Mouse (Mus musculus) erythroid progenitor cell, adult 5-6 weeks (primary cell): ENCODE measurements around the gene Yaf2. TPM values are rescaled to one million over a fixed set of nuclear protein-coding genes. Genes with fewer than 3 reads are reported as not detected.

Experiments used
- ATAC-seq: replicated peaks from 2 replicates; pipeline ENCODE4 v1.8.0; 2016; ENCODE audit warnings: moderate number of reproducible peaks, mild to moderate bottlenecking, moderate TSS enrichment, inconsistent platforms; ENCODE audit not compliant: poor library complexity, low FRiP score, severe bottlenecking
- total RNA-seq, 2 experiments: library from RNA; stranded (forward) in 1 of 2; stranded (reverse) in 1 of 2; fragments of 150-400 nt in 1 of 2; fragments of 186-747, 209-891 nt in 1 of 2; gene quantifications; 2 replicates each; pipeline versions ENCODE4 v1.2.3 to v1.2.4; 2015 to 2017; ENCODE audit warnings: low replicate concordance in 2 of 2

Gene Yaf2
- total RNA-seq, 2 experiments from 2014 or later = 31.2 to 61.6 TPM

- no peak for ATAC-seq
These were observed 42.3 kb downstream of the Yaf2 start for GRCm38 (mm10) chr15:93294483-93294882.

GRCm38 (mm10) chr15:93288321-93288720 lies 48.4 kb downstream of the Yaf2 start:
- ATAC-seq = no peak

- no peak for ATAC-seq
These were observed 49.1 kb downstream of the Yaf2 start for GRCm38 (mm10) chr15:93287628-93288027.

- peak; percentile 57; the same call in 1 of the 2 replicates for ATAC-seq
These were observed 51.5 kb downstream of the Yaf2 start for GRCm38 (mm10) chr15:93285244-93285643.

- peak; percentile 87 for ATAC-seq
These were observed 52.4 kb downstream of the Yaf2 start for GRCm38 (mm10) chr15:93284326-93284725.

GRCm38 (mm10) chr15:93283349-93283748 lies 53.4 kb downstream of the Yaf2 start:
- ATAC-seq = peak; percentile 62

GRCm38 (mm10) chr15:93276276-93276675 lies 60.5 kb downstream of the Yaf2 start:
- ATAC-seq = peak; percentile 41

GRCm38 (mm10) chr15:93275623-93276022 lies 61.1 kb downstream of the Yaf2 start:
- peak; percentile 66 for ATAC-seq

GRCm38 (mm10) chr15:93274679-93275583 lies 61.8 kb downstream of the Yaf2 start, which contains the start of gene Gxylt1:
Gene Gxylt1 (minus strand): TSS chr15:93275179.
- ATAC-seq = peak; percentile 90

GRCm38 (mm10) chr15:93273788-93274678 lies 62.7 kb downstream of the Yaf2 start:
- ATAC-seq = no peak

- ATAC-seq = no peak
These were observed 63.8 kb downstream of the Yaf2 start for GRCm38 (mm10) chr15:93272948-93273347.

GRCm38 (mm10) chr15:93270289-93270855 lies 66.4 kb downstream of the Yaf2 start:
- ATAC-seq = no peak

GRCm38 (mm10) chr15:93269572-93269971 lies 67.2 kb downstream of the Yaf2 start:
- no peak for ATAC-seq

- ATAC-seq = no peak
These were observed 68.7 kb downstream of the Yaf2 start for GRCm38 (mm10) chr15:93268001-93268400.

GRCm38 (mm10) chr15:93267479-93267878 lies 69.3 kb downstream of the Yaf2 start:
- ATAC-seq = no peak

GRCm38 (mm10) chr15:93266361-93266760 lies 70.4 kb downstream of the Yaf2 start:
- ATAC-seq = no peak

GRCm38 (mm10) chr15:93265728-93266127 lies 71.0 kb downstream of the Yaf2 start:
- ATAC-seq = no peak

- ATAC-seq = no peak
These were observed 71.5 kb downstream of the Yaf2 start for GRCm38 (mm10) chr15:93265231-93265630.

GRCm38 (mm10) chr15:93264221-93264620 lies 72.5 kb downstream of the Yaf2 start:
- no peak for ATAC-seq

- no peak for ATAC-seq
These were observed 73.2 kb downstream of the Yaf2 start for GRCm38 (mm10) chr15:93263566-93263965.
